Mouse (Mus musculus) layer of hippocampus, adult 9-10 months (tissue): Measurements from ENCODE around the gene 4930404N11Rik.

Source experiments
- DNase-seq: peaks from one replicate; pipeline ENCODE4 v3.0.0; 2022; ENCODE audit warnings: low spot score

The 4930404N11Rik gene

DNA sequence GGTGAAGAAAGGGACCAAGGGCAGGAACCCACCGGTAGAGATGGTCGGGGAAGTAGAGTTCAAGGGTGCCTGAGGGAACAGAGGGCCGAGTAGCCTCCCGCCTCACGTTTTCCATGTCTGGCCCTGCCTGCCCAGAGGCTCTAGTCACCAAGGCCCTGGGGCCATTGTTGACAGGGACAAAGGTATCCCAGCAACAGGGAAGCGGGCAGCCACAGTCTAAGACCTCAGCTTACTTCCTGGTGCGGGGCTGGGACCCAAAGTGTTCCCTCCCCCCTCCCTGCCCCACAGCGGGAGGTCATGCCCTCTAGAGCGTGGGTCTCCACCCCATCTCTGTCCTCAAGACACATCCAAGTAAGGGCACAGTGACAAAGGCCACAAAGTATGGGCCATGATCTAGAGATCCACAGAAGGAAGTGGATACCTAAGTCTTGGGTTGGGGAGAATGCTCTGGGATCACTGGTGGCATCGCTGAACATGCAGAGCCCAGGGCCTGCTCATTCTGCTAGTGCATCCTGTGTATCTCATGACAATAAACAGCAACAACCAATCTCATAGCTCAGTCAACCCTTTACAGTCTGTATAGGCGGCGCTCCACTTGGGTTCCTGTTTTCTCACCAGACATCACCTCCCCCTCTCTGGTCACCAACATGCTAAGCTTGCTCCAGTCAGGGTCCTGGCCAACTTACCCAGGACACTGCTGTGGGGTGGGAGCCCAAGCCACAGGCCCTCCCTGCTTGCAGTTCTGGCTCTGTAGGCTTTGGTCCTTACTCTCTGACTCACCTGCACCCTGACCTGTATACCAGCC, at the start of gene 4930404N11Rik:
Gene 4930404N11Rik (minus strand): TSS at position 145 of the 805 bp plus-strand sequence.
- no peak for DNase-seq

- DNase-seq, result no peak
Measured at GRCm38 (mm10) chr10:81415146-81415545, 49.5 kb upstream of the 4930404N11Rik start.

DNA sequence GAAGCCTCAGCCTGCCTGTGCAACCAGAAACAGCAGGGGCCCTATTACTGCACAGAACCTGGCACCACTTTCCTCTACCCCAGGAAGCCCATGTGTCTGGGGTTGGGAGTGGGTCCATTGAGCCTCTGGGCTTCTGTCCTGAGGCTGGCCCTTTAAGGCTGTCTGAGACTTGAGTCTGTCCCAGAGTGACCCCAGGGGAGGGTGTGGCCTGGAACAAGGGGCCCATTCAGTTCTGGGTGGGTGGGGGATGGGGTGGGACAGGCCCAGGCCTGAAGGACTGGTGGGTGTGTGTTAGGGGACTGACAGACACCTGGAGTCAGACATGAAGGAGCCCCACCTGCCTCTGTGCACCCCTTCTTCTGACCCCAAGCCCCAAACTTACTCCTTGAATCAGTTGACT, 49.1 kb upstream of the 4930404N11Rik start:
- no peak for DNase-seq

- DNase-seq, result no peak
Measured at GRCm38 (mm10) chr10:81413310-81414261, 48.0 kb upstream of the 4930404N11Rik start.

DNA sequence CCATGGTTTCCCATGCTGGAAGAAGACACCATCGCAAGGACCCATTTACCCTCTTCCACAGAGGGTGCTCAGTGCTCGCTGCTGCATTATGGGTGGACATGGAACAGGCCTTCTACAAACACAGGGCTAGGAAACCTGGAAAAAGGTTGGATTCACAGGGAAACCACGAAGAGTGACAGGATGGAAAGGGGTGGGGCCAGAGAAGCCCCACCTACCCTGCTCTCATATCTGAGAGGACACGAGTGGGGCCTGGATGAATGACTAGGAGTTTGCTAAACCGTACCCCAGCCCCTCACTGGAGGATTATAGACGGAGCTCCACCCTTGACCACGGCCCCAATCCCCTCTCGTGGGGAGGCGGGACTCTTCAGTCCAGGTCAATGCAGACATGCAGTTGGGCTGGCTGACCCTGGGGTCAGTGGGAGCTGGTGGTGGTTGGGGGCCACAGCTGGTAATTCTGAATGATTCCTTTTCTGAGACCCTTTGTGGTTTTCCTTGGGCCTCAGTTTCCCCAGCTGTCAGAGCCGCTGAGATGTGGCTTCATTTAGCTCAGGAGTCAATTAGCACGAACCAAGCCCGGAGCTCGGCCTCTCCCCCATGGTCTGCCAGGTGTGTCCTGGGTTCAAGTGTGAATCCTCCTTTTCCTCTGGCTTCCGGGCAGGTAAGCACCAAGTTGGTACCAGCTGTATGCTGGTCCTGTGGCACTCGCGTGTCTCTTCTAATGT, 47.1 kb upstream of the 4930404N11Rik start:
- DNase-seq, result no peak

GRCm38 (mm10) chr10:81411471-81412400, 46.1 kb upstream of the 4930404N11Rik start:
- no peak for DNase-seq

DNA sequence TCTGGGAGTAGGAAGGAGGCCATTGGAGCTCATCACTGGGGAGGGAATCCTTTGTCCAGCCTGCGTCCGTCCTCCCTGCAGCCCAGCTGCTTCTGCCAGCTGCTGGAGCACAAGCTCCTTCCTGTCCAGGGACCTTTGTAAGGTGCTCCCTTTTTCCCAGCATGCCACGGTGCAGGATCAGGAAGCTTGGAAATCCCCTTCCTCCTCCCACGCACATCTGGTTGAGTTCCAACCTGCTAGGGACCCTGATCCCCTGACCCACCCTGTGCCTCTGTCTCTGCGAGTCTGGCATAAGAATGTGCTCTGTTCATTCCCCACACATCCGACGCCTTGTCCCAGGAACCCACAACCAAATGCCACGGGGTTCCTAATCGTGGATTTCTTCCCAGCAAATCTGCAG, 45.4 kb upstream of the 4930404N11Rik start:
- no peak for DNase-seq

GRCm38 (mm10) chr10:81410350-81410749, 44.7 kb upstream of the 4930404N11Rik start:
- no peak for DNase-seq

- DNase-seq, result no peak
Measured at GRCm38 (mm10) chr10:81409330-81409729, 43.7 kb upstream of the 4930404N11Rik start.

- DNase-seq, result no peak
Measured at GRCm38 (mm10) chr10:81408871-81409291, 43.3 kb upstream of the 4930404N11Rik start.

DNA sequence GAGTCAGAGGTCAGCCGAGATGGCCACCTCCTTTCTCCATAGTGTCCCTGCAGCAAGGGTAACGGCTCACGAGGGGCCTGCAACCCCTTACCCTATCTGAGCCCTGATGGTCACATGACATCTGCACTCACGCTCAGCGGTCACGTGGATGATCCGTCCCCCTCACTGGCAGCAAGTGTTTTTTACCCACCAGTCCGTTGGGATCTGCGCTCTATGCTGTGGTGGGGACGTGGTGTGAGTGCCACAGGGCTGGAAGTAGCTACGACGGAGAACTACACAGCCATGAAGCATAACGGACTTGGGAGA, 42.8 kb upstream of the 4930404N11Rik start:
- DNase-seq, result no peak

DNA sequence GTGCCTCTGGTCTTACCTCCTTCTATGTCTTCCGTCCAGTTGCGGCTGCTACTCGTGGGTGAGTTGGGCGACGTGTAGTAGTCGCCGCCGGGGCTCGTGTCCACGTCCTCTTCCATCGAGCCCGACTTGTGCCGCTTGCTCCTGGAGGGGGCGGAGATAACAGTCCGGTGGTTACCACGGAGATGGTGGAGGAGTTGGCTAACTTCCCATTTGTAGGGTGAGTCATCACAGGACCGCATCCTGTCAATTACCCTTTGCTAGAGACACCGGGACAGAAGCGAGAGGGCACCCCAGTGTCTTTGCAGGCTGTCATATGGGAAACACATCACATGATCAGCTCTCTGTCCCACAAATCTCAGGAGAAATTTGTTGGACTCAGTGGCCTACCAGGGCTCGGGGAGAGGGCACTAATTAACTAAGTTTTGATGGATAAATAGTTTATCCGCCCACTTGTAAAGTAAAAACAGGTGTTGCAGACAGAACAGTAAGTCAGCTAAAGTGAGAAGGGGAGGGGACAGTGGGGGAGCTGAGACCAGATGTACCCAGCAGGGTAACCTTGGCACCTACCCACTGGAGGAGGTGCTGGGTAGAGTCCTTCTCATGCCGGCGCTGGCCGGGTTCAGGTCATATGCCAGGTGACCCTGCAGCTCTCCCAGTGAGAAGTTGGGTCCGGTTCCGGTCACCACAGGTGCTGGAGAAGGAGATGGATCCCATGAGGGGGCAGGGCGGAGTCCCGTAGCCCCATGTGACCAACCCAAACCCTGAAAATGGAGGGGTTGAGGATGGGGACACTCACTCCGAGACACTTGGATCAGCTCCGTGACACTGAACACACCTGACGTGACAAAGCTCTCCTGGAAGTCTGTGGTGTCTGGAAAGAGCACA, 42.2 kb upstream of the 4930404N11Rik start:
- no peak for DNase-seq

DNA sequence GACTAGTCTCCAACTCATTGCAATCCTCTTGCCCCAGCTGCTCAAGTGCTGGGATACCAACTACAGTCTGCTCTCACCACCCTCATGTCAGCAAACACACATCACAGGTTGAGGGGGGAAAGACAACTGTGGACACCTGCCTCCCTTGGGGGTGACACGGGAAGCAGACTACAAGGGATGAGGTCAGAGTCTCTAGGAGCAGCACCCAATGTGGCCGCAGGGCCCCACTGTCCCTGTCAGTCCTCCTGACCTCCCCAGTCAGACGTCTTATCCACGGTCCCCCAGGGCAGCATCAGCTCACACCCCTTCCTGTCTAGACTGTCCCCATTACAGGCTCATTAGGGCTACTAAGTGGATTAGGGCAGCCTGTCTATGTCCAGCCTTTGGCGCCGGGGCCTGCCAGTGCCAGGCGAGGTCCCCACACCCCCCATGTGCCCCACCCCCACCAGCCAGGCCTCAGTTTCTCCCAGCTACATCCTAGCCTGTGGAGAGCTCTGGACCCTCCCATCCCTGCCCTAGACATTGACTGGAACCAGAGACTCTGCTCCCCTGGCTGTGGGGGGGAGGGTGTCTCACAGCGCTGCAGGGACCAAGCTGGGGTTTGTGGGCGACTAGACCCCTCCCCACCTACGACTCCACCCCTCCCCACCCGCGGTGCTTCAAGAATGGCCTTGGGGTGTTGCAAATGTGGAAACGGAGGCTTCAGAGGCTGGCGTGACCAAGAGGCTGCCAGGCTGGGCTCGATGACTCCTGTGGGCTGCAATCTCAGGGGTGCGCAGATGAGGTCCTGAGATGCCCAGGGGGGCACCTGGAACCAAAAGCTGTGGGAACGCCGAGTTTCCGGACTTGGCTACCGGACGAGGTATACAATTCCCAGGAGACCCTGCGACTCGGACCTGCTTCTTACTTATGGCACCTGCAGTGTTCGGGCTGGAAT, 41.2 kb upstream of the 4930404N11Rik start:
- no peak for DNase-seq

GRCm38 (mm10) chr10:81405588-81406201, 40.1 kb upstream of the 4930404N11Rik start:
- DNase-seq, result no peak

GRCm38 (mm10) chr10:81404720-81405119, 39.1 kb upstream of the 4930404N11Rik start:
- no peak for DNase-seq

DNA sequence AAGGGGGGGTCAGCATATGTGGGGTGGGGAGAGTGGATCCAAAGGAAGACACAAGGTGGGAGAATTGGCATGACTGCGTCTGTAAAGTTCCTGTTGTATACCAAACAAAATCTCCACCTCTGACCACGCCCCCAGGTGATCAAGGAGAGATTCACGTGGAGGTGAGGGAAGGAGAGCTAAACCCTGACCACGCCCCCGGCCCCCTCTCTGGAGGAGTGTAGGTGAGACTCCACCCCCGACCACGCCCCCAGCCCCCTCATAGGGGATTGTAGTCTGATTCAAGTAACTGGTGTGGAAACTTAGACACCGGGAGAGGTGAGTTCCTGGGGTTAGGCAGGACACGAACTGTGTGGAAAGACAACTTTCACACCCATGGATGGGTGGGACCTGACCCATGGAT, 38.5 kb upstream of the 4930404N11Rik start:
- no peak for DNase-seq

DNA sequence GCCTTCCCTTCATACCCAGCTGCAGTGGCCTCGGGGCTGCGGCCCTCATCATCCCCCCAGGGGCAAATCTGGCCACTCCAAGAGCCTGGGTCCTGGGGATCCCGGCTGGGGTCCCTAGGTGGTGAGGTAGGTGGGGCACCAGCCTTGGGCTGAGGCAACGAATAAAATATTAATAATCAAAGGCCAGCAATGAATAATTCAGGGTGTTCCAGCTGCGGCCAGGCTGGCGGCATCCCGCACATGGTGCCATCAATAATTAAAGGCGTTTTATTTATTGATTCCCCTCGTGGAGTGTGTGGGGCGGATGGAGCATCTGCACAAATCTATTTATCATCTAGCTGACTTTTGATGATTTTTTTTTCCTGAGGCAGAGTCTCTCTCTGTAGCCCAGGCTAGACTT, 37.9 kb upstream of the 4930404N11Rik start:
- DNase-seq, result no peak

GRCm38 (mm10) chr10:81402227-81402765, 36.7 kb upstream of the 4930404N11Rik start:
- DNase-seq, result no peak
